Mouse (Mus musculus) cerebellum, adult 2 months (tissue): ENCODE measurements at regions not wholly inside any gene's neighbourhood (a gene's known extent, or its start where the extent isn't known, plus 50 kb on each side); places are given as distances from the start of the nearest gene placed in this dataset.

Experiments
- CTCF ChIP-seq: fragments of 200-500 bp; IDR thresholded peaks from 2 replicates; pipeline ENCODE4 v1.5.1; 2011; ENCODE audit warnings: low read depth, mild to moderate bottlenecking, control low read depth, low read length, moderate library complexity, borderline replicate concordance; ENCODE audit not compliant: insufficient read depth
- POLR2A ChIP-seq: fragments of 200-500 bp; IDR thresholded peaks from 2 replicates; pipeline ENCODE4 v1.6.1; 2011; ENCODE audit warnings: low read length, control low read depth, borderline replicate concordance; ENCODE audit not compliant: insufficient read depth

- no peak for TF ChIP-seq CTCF
- TF ChIP-seq POLR2A = no peak
These were observed 337.5 kb upstream of the Mpped2 start for GRCm38 (mm10) chr2:106355565-106355964.
